Mouse (Mus musculus) embryonic fibroblast, embryonic 13.5 days (primary cell): ENCODE measurements at regions not wholly inside any gene's neighbourhood (a gene's known extent, or its start where the extent isn't known, plus 50 kb on each side); places are given as distances from the start of the nearest gene placed in this dataset.

Experiments
- CTCF ChIP-seq: IDR thresholded peaks from 2 replicates; pipeline ENCODE4 v1.5.1; 2011; ENCODE audit warnings: mild to moderate bottlenecking, control low read depth, low read length, moderate library complexity, borderline replicate concordance; ENCODE audit not compliant: insufficient read depth
- POLR2A ChIP-seq: IDR thresholded peaks from 2 replicates; pipeline ENCODE4 v1.6.1; 2011; ENCODE audit warnings: low read depth, mild to moderate bottlenecking, control low read depth, low read length, moderate library complexity

GRCm38 (mm10) chr13:25629466-25629865 is 359.2 kb upstream of the Nrsn1 start:
- TF ChIP-seq CTCF (no peak), POLR2A (no peak)
